Mouse (Mus musculus) cerebellum, adult 2 months (tissue): ENCODE measurements at regions not wholly inside any gene's neighbourhood (a gene's known extent, or its start where the extent isn't known, plus 50 kb on each side); places are given as distances from the start of the nearest gene placed in this dataset.
A peak's percentile ranks its signal among the peaks of the same experiment; 100 is the strongest.

Experiments used
- DNase-seq, 2 experiments: peaks; one replicate each; pipeline ENCODE4 v3.0.0; 2021
- H3K27ac ChIP-seq: fragments of 200-500 bp; 2 replicates; pipeline ENCODE4 v1.5.1; 2012; ENCODE audit warnings: low read length, control low read depth, inconsistent platforms; ENCODE audit not compliant: insufficient read depth
- H3K27me3 ChIP-seq: fragments of 200-500 bp; 2 replicates; pipeline ENCODE4 v1.6.1; 2012; ENCODE audit warnings: inconsistent platforms, mild to moderate bottlenecking, low read length, moderate library complexity; ENCODE audit not compliant: control insufficient read depth, insufficient read depth
- H3K4me1 ChIP-seq: fragments of 200-500 bp; 2 replicates; pipeline ENCODE4 v1.6.1; 2011; ENCODE audit warnings: low read length; ENCODE audit not compliant: control insufficient read depth, insufficient read depth
- H3K4me3 ChIP-seq: fragments of 200-500 bp; replicated peaks from 2 replicates; pipeline ENCODE3; 2011; ENCODE audit warnings: mild to moderate bottlenecking, low read depth, low read length, control low read depth; ENCODE audit not compliant: insufficient read depth
- CTCF ChIP-seq: fragments of 200-500 bp; IDR thresholded peaks from 2 replicates; pipeline ENCODE4 v1.5.1; 2011; ENCODE audit warnings: low read depth, mild to moderate bottlenecking, control low read depth, low read length, moderate library complexity, borderline replicate concordance; ENCODE audit not compliant: insufficient read depth
- POLR2A ChIP-seq: fragments of 200-500 bp; IDR thresholded peaks from 2 replicates; pipeline ENCODE4 v1.6.1; 2011; ENCODE audit warnings: low read length, control low read depth, borderline replicate concordance; ENCODE audit not compliant: insufficient read depth
- WGBS: fragments of 180-500 bp; shearing (Covaris S2); methylation state at CpG from one replicate; pipeline ENCODE4 v1.1.7; 2018; 5-methylcytosine and 5-hydroxymethylcytosine counted together

- TF ChIP-seq POLR2A (no peak), CTCF (no peak)
Measured at GRCm38 (mm10) chr16:49533498-49533998, 165.5 kb upstream of the Ift57 start.

GRCm38 (mm10) chr16:49550231-49550630 is 148.8 kb upstream of the Ift57 start:
- H3K27me3 ChIP-seq = no peaks in the 10 kb centered on the region
- no peak overlapping the region for H3K27ac ChIP-seq
- no peaks in the 10 kb centered on the region for H3K4me1 ChIP-seq
- 48% methylated on average over 3 of the region's 3 CpGs for WGBS
- no peak for DNase-seq
- TF ChIP-seq POLR2A (no peak), CTCF (no peak)
- H3K4me3 ChIP-seq = no peak overlapping the region

More at GRCm38 (mm10) chr16:49533498-49533998, 165.5 kb upstream of the Ift57 start:
- 12% methylated on average over 4 of the region's 4 CpGs for WGBS
- H3K4me1 ChIP-seq = peaks cover 8% of the 10 kb centered on the region; the same call in 1 of the 2 replicates
- peak in 1 of 2 experiments; percentile 22 for DNase-seq
- H3K4me3 ChIP-seq = no peak overlapping the region
- no peaks in the 10 kb centered on the region for H3K27me3 ChIP-seq
- no peak overlapping the region for H3K27ac ChIP-seq

GRCm38 (mm10) chr16:49570031-49570430 is 129.0 kb upstream of the Ift57 start:
- no peak for DNase-seq
- no peaks in the 10 kb centered on the region for H3K27me3 ChIP-seq

DNA sequence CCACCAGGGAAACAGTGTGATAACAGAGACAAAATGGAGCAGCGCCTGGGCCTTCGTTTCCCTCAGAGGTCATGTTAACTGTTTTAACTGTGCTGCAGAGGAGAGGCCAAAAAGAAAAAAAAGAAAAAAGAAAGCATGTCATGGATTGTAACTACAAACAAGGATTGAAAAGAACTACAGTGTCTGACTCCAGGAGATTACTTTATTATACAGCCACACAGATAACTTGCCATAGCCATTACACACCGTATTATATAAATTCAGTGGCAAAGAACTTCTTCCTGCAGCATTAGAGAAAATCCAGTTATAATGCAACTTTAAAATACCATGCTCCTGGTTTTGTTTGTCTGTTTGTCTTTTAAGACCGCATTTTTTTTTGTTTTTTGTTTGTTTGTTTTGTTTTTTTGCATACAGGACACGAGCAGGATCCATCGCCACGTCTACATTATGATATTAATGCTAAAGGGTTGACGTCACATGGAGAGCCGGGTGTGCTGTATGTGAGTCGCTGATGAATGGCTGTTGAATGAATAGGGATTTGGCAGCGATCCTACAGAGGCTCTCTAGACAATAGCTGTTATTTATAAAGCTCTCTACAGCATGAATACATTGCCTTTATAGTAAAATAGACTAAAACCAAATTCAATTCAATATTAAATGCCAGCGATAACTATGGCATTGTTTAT is 126.4 kb upstream of the Ift57 start:
- Histone ChIP-seq H3K4me3 (no peak overlapping the region), H3K27me3 (no peaks in the 10 kb centered on the region), H3K27ac (no peak overlapping the region), H3K4me1 (no peaks in the 10 kb centered on the region)
- no peak for TF ChIP-seq POLR2A
- no peak for TF ChIP-seq CTCF
- DNase-seq = no peak
- WGBS = 40% methylated on average over 12 of the region's 12 CpGs

More at GRCm38 (mm10) chr16:49570031-49570430, 129.0 kb upstream of the Ift57 start:
- TF ChIP-seq CTCF = no peak
- no peak for TF ChIP-seq POLR2A
- no peaks in the 10 kb centered on the region for H3K4me1 ChIP-seq
- 96% methylated on average over 2 of the region's 2 CpGs for WGBS
- no peak overlapping the region for H3K27ac ChIP-seq
- H3K4me3 ChIP-seq = no peak overlapping the region

DNA sequence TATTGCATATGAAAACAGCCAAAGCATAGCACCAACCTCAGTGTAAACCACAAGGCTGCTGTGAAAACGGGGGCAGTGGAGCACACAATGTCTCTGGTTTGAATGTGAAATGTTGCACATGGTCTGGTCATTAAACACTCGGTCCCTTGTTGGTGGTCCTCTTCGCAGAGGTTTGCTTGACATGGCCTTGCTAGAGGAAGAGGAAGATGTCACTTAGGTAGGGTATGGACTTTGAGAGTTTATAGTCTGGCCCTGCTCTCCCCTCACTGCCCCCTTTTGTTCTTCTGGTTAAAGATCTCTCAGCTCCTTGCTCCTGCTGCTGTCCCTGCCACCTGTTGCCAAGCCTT is 125.9 kb upstream of the Ift57 start:
- H3K27me3 ChIP-seq = no peaks in the 10 kb centered on the region
- 38% methylated on average over 3 of the region's 3 CpGs for WGBS
- no peak for DNase-seq
- no peak overlapping the region for H3K4me3 ChIP-seq
- H3K4me1 ChIP-seq = no peaks in the 10 kb centered on the region
- TF ChIP-seq CTCF = no peak
- no peak for TF ChIP-seq POLR2A
- no peak overlapping the region for H3K27ac ChIP-seq

- TF ChIP-seq POLR2A (no peak), CTCF (no peak)
- H3K27me3 ChIP-seq = no peaks in the 10 kb centered on the region
- H3K4me3 ChIP-seq = no peak overlapping the region
- no peak for DNase-seq
- H3K4me1 ChIP-seq = no peaks in the 10 kb centered on the region
- WGBS = 95% methylated on average over 4 of the region's 4 CpGs
- H3K27ac ChIP-seq = no peak overlapping the region
Measured at GRCm38 (mm10) chr16:49578976-49579375, 120.1 kb upstream of the Ift57 start.

- Histone ChIP-seq H3K27ac (no peak overlapping the region), H3K27me3 (no peaks in the 10 kb centered on the region), H3K4me1 (no peaks in the 10 kb centered on the region), H3K4me3 (no peak overlapping the region)
- WGBS = 94% methylated on average over 6 of the region's 6 CpGs
- no peak for DNase-seq
- no peak for TF ChIP-seq CTCF
Measured at GRCm38 (mm10) chr16:49580708-49581107, 118.3 kb upstream of the Ift57 start.

DNA sequence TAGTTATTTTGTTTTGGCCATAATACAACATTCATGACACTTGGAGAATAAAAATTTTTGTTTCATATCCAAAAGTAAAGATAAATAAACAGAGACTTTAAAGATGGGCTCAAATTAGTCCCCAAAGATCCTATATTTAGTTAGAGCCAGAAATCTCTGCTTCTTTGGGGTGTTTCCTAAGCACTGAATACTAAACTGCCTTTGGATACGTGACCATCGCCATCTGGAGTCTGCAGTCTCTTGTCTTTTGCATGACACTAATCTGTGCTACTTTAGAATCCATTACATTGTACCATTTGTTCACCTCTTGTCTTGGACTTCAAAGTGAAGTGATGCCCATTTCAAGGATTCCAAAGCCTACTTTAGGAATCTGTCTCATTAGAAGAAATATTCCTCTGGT is 92.5 kb upstream of the Ift57 start:
- Histone ChIP-seq H3K4me1 (no peaks in the 10 kb centered on the region), H3K27me3 (no peaks in the 10 kb centered on the region), H3K27ac (no peak overlapping the region), H3K4me3 (no peak overlapping the region)
- no peak for TF ChIP-seq POLR2A
- TF ChIP-seq CTCF = no peak
- 68% methylated on average over 2 of the region's 2 CpGs for WGBS
- no peak for DNase-seq
